8 mouse cellular contexts compared by ENCODE assay signal in the genomic region with DNA sequence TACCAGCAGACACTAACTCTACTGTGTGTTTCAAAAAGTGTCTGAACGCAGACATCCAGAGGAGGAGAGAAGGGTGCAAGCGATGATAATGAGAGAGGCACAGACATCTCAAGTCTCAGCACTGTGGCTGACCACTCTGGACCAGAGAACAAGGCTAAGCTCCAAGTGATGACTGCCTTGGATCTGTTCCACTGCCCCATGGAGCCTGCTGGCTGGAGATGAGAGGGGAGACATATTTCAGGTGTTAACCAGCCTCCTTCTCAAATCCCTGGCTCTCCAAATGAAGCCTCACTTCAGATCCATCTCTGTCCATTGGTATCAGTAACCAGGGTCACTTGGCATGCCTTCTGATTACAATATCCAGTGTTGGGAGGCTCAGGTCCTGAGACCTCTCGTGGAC.
"Had no signal": no experiment of that assay in that cellular context is flagged by ENCODE, and none has a peak within 500 bp of the region (broad histone marks: within the 10 kb centered on the region; RNA-seq: fewer than 3 reads in every experiment).

No protein-coding gene starts in this region.

- DNase-seq: liver, postnatal 0 days; lung, adult 2 months; lung, postnatal 14 days; lung, postnatal 36 days; right cerebral cortex, postnatal 14 days; thymus, adult 2 months; thymus, postnatal 25 days; thymus, postnatal 4 days had no signal
